Mouse (Mus musculus): Measurements from ENCODE around the gene Gab1. TPM values are rescaled to one million over a fixed set of nuclear protein-coding genes. Genes with fewer than 3 reads are reported as not detected.

The Gab1 gene
- total and polyA plus RNA-seq, 3 experiments: 4.0 to 8.1 TPM; not detected in 1

DNA sequence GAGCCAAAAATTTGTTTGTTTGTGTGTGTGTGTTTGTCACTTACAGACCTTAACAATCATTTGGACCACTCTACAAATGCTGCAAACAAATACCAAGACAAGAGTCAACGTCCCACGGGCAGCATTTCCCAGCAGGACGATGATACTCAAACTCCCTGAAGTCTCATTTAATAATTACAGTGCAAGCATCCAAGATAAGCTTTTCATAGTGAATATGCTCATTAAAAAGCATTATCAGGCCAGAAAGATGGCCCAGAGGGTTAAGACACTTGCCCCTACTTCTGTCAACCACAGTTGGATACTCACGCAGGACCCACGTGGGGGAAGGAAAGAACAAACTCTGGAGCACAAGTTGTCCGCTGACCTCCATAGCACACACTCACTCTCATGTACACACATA lies 4.8 kb downstream of the Gab1 start:
- TF ChIP-seq CHD2 (IDR thresholded peaks at IDR 0.05; ENCODE audit: low read length): no peak
- TF ChIP-seq GATA1 (IDR thresholded peaks at IDR 0.05; ENCODE audit: low read depth, low read length): no peak
- peaks cover 0 to 3% of the 10 kb centered on the region in 2 experiments; a peak in 2 of 4 replicates for H3K4me1 ChIP-seq (ENCODE audit: control insufficient read depth in 1 of 2, insufficient read depth in 2 of 2, low read length in 2 of 2)
- no peaks in the 10 kb centered on the region for H3K27me3 ChIP-seq (ENCODE audit: control insufficient read depth in 1 of 2, insufficient read depth in 2 of 2, low read length in 2 of 2)

DNA sequence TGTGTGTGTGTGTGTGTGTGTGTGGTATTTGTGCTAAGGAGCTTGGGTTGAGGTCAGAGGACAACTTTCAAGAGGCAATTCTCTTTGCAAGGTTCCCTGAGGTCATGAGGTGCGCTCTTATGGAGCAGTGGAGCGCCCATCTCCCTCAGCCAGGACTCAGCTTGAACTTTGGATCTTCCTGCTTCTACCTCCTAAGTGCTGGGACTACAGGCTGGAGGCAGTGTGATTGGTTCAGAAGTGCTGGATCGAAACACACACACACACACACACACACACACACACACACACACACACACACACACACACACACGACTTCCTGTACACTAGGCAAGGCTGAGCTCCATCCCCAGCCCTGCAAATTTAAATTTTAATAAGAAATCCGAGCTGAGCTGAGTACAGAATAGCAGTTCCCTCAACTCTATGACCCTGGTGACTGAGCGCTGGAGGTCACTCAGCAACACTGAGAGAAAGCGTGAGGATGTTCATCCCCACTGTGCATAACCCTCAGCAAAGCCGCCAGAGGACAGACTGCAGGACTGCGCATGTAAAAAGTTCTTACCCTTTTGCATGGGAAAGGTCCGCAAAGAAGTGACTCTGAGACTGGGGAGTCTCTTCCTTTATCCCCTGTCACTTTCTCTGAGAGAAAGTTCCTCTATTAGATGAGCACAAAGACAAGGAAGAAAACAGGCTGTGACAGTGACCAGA lies 6.4 kb downstream of the Gab1 start:
- Histone ChIP-seq H3K27ac (ENCODE audit: control insufficient read depth, low read depth, low read length) (no peak overlapping the region), H3K4me1 (ENCODE audit: control insufficient read depth in 1 of 2, insufficient read depth in 2 of 2, low read length in 2 of 2) (peaks cover 0 to 15% of the 10 kb centered on the region in 2 experiments; a peak in 2 of 4 replicates), H3K36me3 (ENCODE audit: control insufficient read depth in 1 of 2, insufficient read depth in 2 of 2, low read length in 2 of 2) (peaks cover 0 to 7% of the 10 kb centered on the region in 2 experiments; a peak in 2 of 4 replicates)

More for the DNA sequence above, 4.8 kb downstream of the Gab1 start:
- H3K9ac ChIP-seq (ENCODE audit: control insufficient read depth, low read depth, low read length, poor library complexity, severe bottlenecking): no peak overlapping the region
- DNase-seq (ENCODE audit: low read depth, low spot score): no peak
- no peak overlapping the region for H3K4me3 ChIP-seq (ENCODE audit: control insufficient read depth in 1 of 2, insufficient read depth in 1 of 2, low read depth in 2 of 2, low read length in 2 of 2)
- H3K27ac ChIP-seq (ENCODE audit: control insufficient read depth, low read depth, low read length): no peak overlapping the region
- no peaks in the 10 kb centered on the region for H3K36me3 ChIP-seq (ENCODE audit: control insufficient read depth in 1 of 2, insufficient read depth in 2 of 2, low read length in 2 of 2)
- H3K79me2 ChIP-seq (ENCODE audit: control insufficient read depth, insufficient read depth, low read length, poor library complexity): no peaks in the 10 kb centered on the region
- H3K9me3 ChIP-seq (replicated peaks; ENCODE audit: insufficient read depth, low read length): no peaks in the 10 kb centered on the region

DNA sequence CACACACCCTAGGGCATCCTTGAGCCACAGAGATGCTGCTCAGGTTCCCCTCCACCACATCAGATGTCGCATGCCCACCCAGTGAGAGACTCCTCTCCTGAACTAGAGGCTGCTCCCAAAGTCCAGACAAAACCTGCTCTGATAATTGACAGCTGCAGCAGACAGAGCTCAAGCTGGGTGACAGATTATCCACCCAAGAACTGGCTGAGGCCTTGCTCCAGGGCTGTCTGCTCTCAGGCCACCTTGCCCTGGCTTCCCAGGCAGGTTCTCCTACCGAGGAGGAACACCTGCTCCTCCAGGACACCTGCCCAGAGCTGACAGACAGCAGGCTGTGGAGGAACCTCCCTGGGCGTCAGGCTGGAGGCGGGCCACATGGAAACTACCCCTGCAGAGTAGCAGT lies 7.6 kb downstream of the Gab1 start:
- H3K9me3 ChIP-seq (replicated peaks; ENCODE audit: insufficient read depth, low read length): no peaks in the 10 kb centered on the region
- peaks cover 0 to 19% of the 10 kb centered on the region in 2 experiments; a peak in 2 of 4 replicates for H3K4me1 ChIP-seq (ENCODE audit: control insufficient read depth in 1 of 2, insufficient read depth in 2 of 2, low read length in 2 of 2)
- no peaks in the 10 kb centered on the region for H3K27me3 ChIP-seq (ENCODE audit: control insufficient read depth in 1 of 2, insufficient read depth in 2 of 2, low read length in 2 of 2)
- DNase-seq (ENCODE audit: low read depth, low spot score): no peak
- H3K36me3 ChIP-seq (ENCODE audit: control insufficient read depth in 1 of 2, insufficient read depth in 2 of 2, low read length in 2 of 2): peaks cover 0 to 8% of the 10 kb centered on the region in 2 experiments; a peak in 2 of 4 replicates
- H3K9ac ChIP-seq (ENCODE audit: control insufficient read depth, low read depth, low read length, poor library complexity, severe bottlenecking): no peak overlapping the region
- no peak overlapping the region for H3K27ac ChIP-seq (ENCODE audit: control insufficient read depth, low read depth, low read length)
- peaks cover 7% of the 10 kb centered on the region for H3K79me2 ChIP-seq (ENCODE audit: control insufficient read depth, insufficient read depth, low read length, poor library complexity)
- H3K4me3 ChIP-seq (ENCODE audit: control insufficient read depth in 1 of 2, insufficient read depth in 1 of 2, low read depth in 2 of 2, low read length in 2 of 2): no peak overlapping the region
- no peak for TF ChIP-seq SIN3A (IDR thresholded peaks at IDR 0.05; ENCODE audit: low read length)
- TF ChIP-seq POLR2AphosphoS5 (IDR thresholded peaks at IDR 0.05; ENCODE audit: borderline replicate concordance, low read depth, low read length): no peak
- TF ChIP-seq KAT2A (conservative IDR thresholded peaks at IDR 0.05; ENCODE audit: low read depth, low read length): no peak
- TF ChIP-seq CTCF (IDR thresholded peaks at IDR 0.05 in 2 of 3, conservative IDR thresholded peaks at IDR 0.05 in 1 of 3; ENCODE audit: control insufficient read depth in 1 of 3, insufficient read depth in 1 of 3, low read depth in 2 of 3, low read length in 3 of 3, poor library complexity in 1 of 3, severe bottlenecking in 1 of 3): no peak
- TF ChIP-seq RCOR1 (IDR thresholded peaks at IDR 0.05; ENCODE audit: low read depth, low read length): no peak
- no peak for TF ChIP-seq RAD21 (IDR thresholded peaks at IDR 0.05; ENCODE audit: low read depth, low read length)
- TF ChIP-seq MYB (IDR thresholded peaks at IDR 0.05; ENCODE audit: low read depth, low read length): no peak
- TF ChIP-seq HCFC1 (IDR thresholded peaks at IDR 0.05; ENCODE audit: low read depth, low read length): no peak
- TF ChIP-seq MEF2A (IDR thresholded peaks at IDR 0.05; ENCODE audit: extremely low read depth, insufficient replicate concordance, low read depth, low read length, poor library complexity, severe bottlenecking): no peak
- TF ChIP-seq MYC (IDR thresholded peaks at IDR 0.05; ENCODE audit: low read depth, low read length): no peak
- no peak for TF ChIP-seq MXI1 (IDR thresholded peaks at IDR 0.05; ENCODE audit: low read depth, low read length)
- no peak for TF ChIP-seq ZNF384 (IDR thresholded peaks at IDR 0.05; ENCODE audit: low read depth, low read length)
- TF ChIP-seq GABPA (IDR thresholded peaks at IDR 0.05; ENCODE audit: low read depth, low read length): no peak
- no peak for TF ChIP-seq ZC3H11A (IDR thresholded peaks at IDR 0.05; ENCODE audit: low read depth, low read length)
- no peak for TF ChIP-seq USF2 (IDR thresholded peaks at IDR 0.05; ENCODE audit: borderline replicate concordance in 1 of 2, insufficient read depth in 1 of 2, low read depth in 1 of 2, low read length in 2 of 2)

More for the DNA sequence above, 6.4 kb downstream of the Gab1 start:
- TF ChIP-seq ZC3H11A (IDR thresholded peaks at IDR 0.05; ENCODE audit: low read depth, low read length) (no peak), SMC3 (IDR thresholded peaks at IDR 0.05; ENCODE audit: low read depth, low read length) (no peak), ETS1 (IDR thresholded peaks at IDR 0.05; ENCODE audit: low read depth, low read length) (no peak), GABPA (IDR thresholded peaks at IDR 0.05; ENCODE audit: low read depth, low read length) (no peak), ZMIZ1 (IDR thresholded peaks at IDR 0.05; ENCODE audit: low read depth, low read length) (no peak), MEF2A (IDR thresholded peaks at IDR 0.05; ENCODE audit: extremely low read depth, insufficient replicate concordance, low read depth, low read length, poor library complexity, severe bottlenecking) (no peak), MAX (IDR thresholded peaks at IDR 0.05; ENCODE audit: low read length) (no peak), MXI1 (IDR thresholded peaks at IDR 0.05; ENCODE audit: low read depth, low read length) (no peak), GATA1 (IDR thresholded peaks at IDR 0.05; ENCODE audit: low read depth, low read length) (no peak), ELF1 (IDR thresholded peaks at IDR 0.05; ENCODE audit: low read depth, low read length) (no peak), MAFK (IDR thresholded peaks at IDR 0.05; ENCODE audit: borderline replicate concordance, low read depth, low read length) (no peak), JUND (IDR thresholded peaks at IDR 0.05; ENCODE audit: low read depth, low read length) (no peak), MYB (IDR thresholded peaks at IDR 0.05; ENCODE audit: low read depth, low read length) (no peak), EP300 (IDR thresholded peaks at IDR 0.05; ENCODE audit: low read depth in 1 of 2, low read length in 2 of 2) (no peak), RAD21 (IDR thresholded peaks at IDR 0.05; ENCODE audit: low read depth, low read length) (no peak), NRF1 (IDR thresholded peaks at IDR 0.05; ENCODE audit: insufficient read depth, low read depth, low read length, poor library complexity, severe bottlenecking) (no peak)
- Histone ChIP-seq H3K9me3 (replicated peaks; ENCODE audit: insufficient read depth, low read length) (no peaks in the 10 kb centered on the region), H3K9ac (ENCODE audit: control insufficient read depth, low read depth, low read length, poor library complexity, severe bottlenecking) (no peak overlapping the region), H3K4me3 (ENCODE audit: control insufficient read depth in 1 of 2, insufficient read depth in 1 of 2, low read depth in 2 of 2, low read length in 2 of 2) (no peak overlapping the region), H3K79me2 (ENCODE audit: control insufficient read depth, insufficient read depth, low read length, poor library complexity) (no peaks in the 10 kb centered on the region), H3K27me3 (ENCODE audit: control insufficient read depth in 1 of 2, insufficient read depth in 2 of 2, low read length in 2 of 2) (no peaks in the 10 kb centered on the region)
- DNase-seq (ENCODE audit: low read depth, low spot score): no peak
